Mouse (Mus musculus) MEL (cell line): ENCODE measurements around the gene Snx29. TPM values are rescaled to one million over a fixed set of nuclear protein-coding genes. Genes with fewer than 3 reads are reported as not detected.
"Not testable (repeated sequence)": the region's sequence is repeated elsewhere in the genome, so short reads cannot be mapped to it uniquely, and the experiment has no call there.

ENCODE experiments used
- DNase-seq: peaks from one replicate; pipeline ENCODE4 v3.0.0; 2011; ENCODE audit warnings: low read depth, low spot score
- H3K27ac ChIP-seq: 2 replicates; pipeline ENCODE4 v1.5.1; 2012; ENCODE audit warnings: low read depth, mild to moderate bottlenecking, control low read depth, low read length, moderate library complexity; ENCODE audit not compliant: control insufficient read depth
- H3K27me3 ChIP-seq, 2 experiments: fragments of 150-350 bp in 1 of 2; sonication (generic) in 1 of 2; 2 replicates each; pipeline ENCODE4 v1.6.1; 2012; ENCODE audit warnings: low read length in 2 of 2, mild to moderate bottlenecking in 2 of 2, improper control_type of control experiment in 1 of 2, moderate library complexity in 1 of 2; ENCODE audit not compliant: insufficient read depth in 2 of 2, control insufficient read depth in 1 of 2
- H3K36me3 ChIP-seq, 2 experiments: 2 replicates each; pipeline ENCODE4 v1.6.1; 2012 to 2014; ENCODE audit warnings: low read length in 2 of 2, improper control_type of control experiment in 1 of 2, inconsistent platforms in 1 of 2, mild to moderate bottlenecking in 1 of 2; ENCODE audit not compliant: insufficient read depth in 2 of 2, control insufficient read depth in 1 of 2
- H3K4me1 ChIP-seq, 2 experiments: fragments of 150-350 bp in 1 of 2; sonication (generic) in 1 of 2; 2 replicates each; pipeline ENCODE4 v1.6.1; 2012; ENCODE audit warnings: low read length in 2 of 2, improper control_type of control experiment in 1 of 2, mild to moderate bottlenecking in 1 of 2; ENCODE audit not compliant: insufficient read depth in 2 of 2, control insufficient read depth in 1 of 2
- H3K4me3 ChIP-seq, 2 experiments: fragments of 150-350 bp in 1 of 2; sonication (generic) in 1 of 2; 2 replicates each; pipeline ENCODE4 v1.5.1; 2012; ENCODE audit warnings: low read depth in 2 of 2, low read length in 2 of 2, mild to moderate bottlenecking in 2 of 2, moderate library complexity in 2 of 2, control low read depth in 1 of 2, improper control_type of control experiment in 1 of 2; ENCODE audit not compliant: control insufficient read depth in 1 of 2, insufficient read depth in 1 of 2
- H3K79me2 ChIP-seq: 2 replicates; pipeline ENCODE4 v1.6.1; 2012; ENCODE audit warnings: mild to moderate bottlenecking, low read length, moderate library complexity; ENCODE audit not compliant: control insufficient read depth, poor library complexity, insufficient read depth
- H3K9ac ChIP-seq: 2 replicates; pipeline ENCODE4 v1.6.1; 2012; ENCODE audit warnings: low read depth, mild to moderate bottlenecking, control low read depth, low read length, moderate library complexity; ENCODE audit not compliant: control insufficient read depth, poor library complexity, severe bottlenecking
- H3K9me3 ChIP-seq: fragments of 150-350 bp; sonication (generic); replicated peaks from 2 replicates; pipeline ENCODE4 v1.6.1; 2012; ENCODE audit warnings: mild to moderate bottlenecking, low read length, improper control_type of control experiment, moderate library complexity; ENCODE audit not compliant: insufficient read depth
- CHD1 ChIP-seq: IDR thresholded peaks from 2 replicates; pipeline ENCODE4 v1.6.1; 2012; ENCODE audit warnings: low read depth, mild to moderate bottlenecking, inconsistent platforms, low read length, improper control_type of control experiment
- ELF1 ChIP-seq: IDR thresholded peaks from 2 replicates; pipeline ENCODE4 v1.6.1; 2014; ENCODE audit warnings: low read depth, mild to moderate bottlenecking, inconsistent platforms, low read length, improper control_type of control experiment, moderate library complexity
- ETS1 ChIP-seq: IDR thresholded peaks from 2 replicates; pipeline ENCODE4 v1.6.1; 2012; ENCODE audit warnings: low read depth, mild to moderate bottlenecking, inconsistent platforms, low read length, improper control_type of control experiment, moderate library complexity
- GABPA ChIP-seq: IDR thresholded peaks from 2 replicates; pipeline ENCODE4 v1.6.1; 2012; ENCODE audit warnings: low read depth, mild to moderate bottlenecking, inconsistent platforms, low read length, improper control_type of control experiment, moderate library complexity
- GATA1 ChIP-seq: IDR thresholded peaks from 2 replicates; pipeline ENCODE4 v1.6.1; 2011; ENCODE audit warnings: low read depth, low read length, improper control_type of control experiment
- JUND ChIP-seq: IDR thresholded peaks from 2 replicates; pipeline ENCODE4 v1.6.1; 2011; ENCODE audit warnings: low read depth, mild to moderate bottlenecking, improper control_type of control experiment, low read length
- MAFK ChIP-seq: IDR thresholded peaks from 2 replicates; pipeline ENCODE4 v1.6.1; 2011; ENCODE audit warnings: low read depth, mild to moderate bottlenecking, low read length, improper control_type of control experiment, borderline replicate concordance
- MAX ChIP-seq: IDR thresholded peaks from 2 replicates; pipeline ENCODE4 v1.6.1; 2011; ENCODE audit warnings: low read length, improper control_type of control experiment
- MAZ ChIP-seq: IDR thresholded peaks from 2 replicates; pipeline ENCODE4 v1.6.1; 2012; ENCODE audit warnings: low read depth, mild to moderate bottlenecking, inconsistent platforms, low read length, improper control_type of control experiment
- MEF2A ChIP-seq: IDR thresholded peaks from 2 replicates; pipeline ENCODE4 v1.6.1; 2014; ENCODE audit warnings: low read depth, mild to moderate bottlenecking, inconsistent platforms, low read length, improper control_type of control experiment; ENCODE audit not compliant: poor library complexity, insufficient replicate concordance, severe bottlenecking; ENCODE audit errors: extremely low read depth
- MYB ChIP-seq: IDR thresholded peaks from 2 replicates; pipeline ENCODE4 v1.6.1; 2011; ENCODE audit warnings: mild to moderate bottlenecking, low read depth, low read length, improper control_type of control experiment
- NELFE ChIP-seq: IDR thresholded peaks from 2 replicates; pipeline ENCODE4 v1.6.1; 2011; ENCODE audit warnings: low read depth, low read length, improper control_type of control experiment
- POLR2AphosphoS5 ChIP-seq: IDR thresholded peaks from 2 replicates; pipeline ENCODE4 v1.6.1; 2012; ENCODE audit warnings: low read depth, borderline replicate concordance, mild to moderate bottlenecking, inconsistent platforms, low read length, moderate library complexity, mixed read lengths
- RCOR1 ChIP-seq: IDR thresholded peaks from 2 replicates; pipeline ENCODE4 v1.6.1; 2012; ENCODE audit warnings: low read depth, mild to moderate bottlenecking, inconsistent platforms, low read length, improper control_type of control experiment
- SIN3A ChIP-seq: IDR thresholded peaks from 2 replicates; pipeline ENCODE4 v1.6.1; 2012; ENCODE audit warnings: low read length, improper control_type of control experiment, inconsistent platforms
- SMC3 ChIP-seq: IDR thresholded peaks from 2 replicates; pipeline ENCODE4 v1.6.1; 2011; ENCODE audit warnings: low read depth, low read length, improper control_type of control experiment
- TAL1 ChIP-seq: IDR thresholded peaks from 2 replicates; pipeline ENCODE4 v1.6.1; 2012; ENCODE audit warnings: mild to moderate bottlenecking, inconsistent platforms, low read length, moderate library complexity, mixed read lengths
- USF2 ChIP-seq, 2 experiments: IDR thresholded peaks; 2 replicates each; pipeline ENCODE4 v1.6.1; 2011 to 2012; ENCODE audit warnings: improper control_type of control experiment in 2 of 2, low read length in 2 of 2, borderline replicate concordance in 1 of 2, inconsistent platforms in 1 of 2, low read depth in 1 of 2, mild to moderate bottlenecking in 1 of 2; ENCODE audit not compliant: insufficient read depth in 1 of 2
- ZC3H11A ChIP-seq: IDR thresholded peaks from 2 replicates; pipeline ENCODE4 v1.6.1; 2012; ENCODE audit warnings: low read depth, mild to moderate bottlenecking, inconsistent platforms, low read length, improper control_type of control experiment
- ZNF384 ChIP-seq: IDR thresholded peaks from 2 replicates; pipeline ENCODE4 v1.6.1; 2012; ENCODE audit warnings: low read depth, mild to moderate bottlenecking, inconsistent platforms, low read length, improper control_type of control experiment
- polyA plus RNA-seq, 2 experiments: library from polyadenylated mRNA; stranded (reverse) in 1 of 2; unstranded in 1 of 2; fragments of >175 nt in 1 of 2; fragments of >200 nt in 1 of 2; gene quantifications; 2 replicates each; pipeline versions ENCODE4 v1.2.1 to v1.2.4; 2012; ENCODE audit warnings: low replicate concordance in 2 of 2, low read depth in 1 of 2; ENCODE audit not compliant: insufficient read length in 2 of 2, insufficient read depth in 1 of 2, missing spikeins in 1 of 2
- total RNA-seq: library from RNA; depleted of rRNA; stranded (reverse); fragments of 300-350 nt; gene quantifications from 2 replicates; pipeline ENCODE4 v1.2.3, GENCODE M21; 2012

Snx29 gene
- total and polyA plus RNA-seq, 3 experiments: 0.72 to 0.73 TPM; not detected in 1

GRCm38 (mm10) chr16:11359173-11359572, 36.5 kb downstream of the Snx29 start:
- no peak for DNase-seq
- no peaks in the 10 kb centered on the region for H3K9me3 ChIP-seq
- H3K4me3 ChIP-seq: no peak overlapping the region

GRCm38 (mm10) chr16:11359919-11360318, 37.2 kb downstream of the Snx29 start:
- no peaks in the 10 kb centered on the region for H3K79me2 ChIP-seq
- H3K27me3 ChIP-seq: no peaks in the 10 kb centered on the region
- no peaks in the 10 kb centered on the region for H3K9me3 ChIP-seq
- TF ChIP-seq SMC3 (no peak), TAL1 (no peak), MAFK (no peak), SIN3A (no peak), ZNF384 (no peak), ETS1 (no peak), USF2 (IDR thresholded peaks at IDR 0.05; ENCODE audit: borderline replicate concordance in 1 of 2, insufficient read depth in 1 of 2, low read depth in 1 of 2, low read length in 2 of 2) (no peak), GABPA (no peak), NELFE (no peak), RCOR1 (no peak), CHD1 (no peak), MEF2A (no peak), ZC3H11A (no peak), ELF1 (no peak), GATA1 (no peak)
- no peak overlapping the region for H3K4me3 ChIP-seq
- DNase-seq: no peak
- no peaks in the 10 kb centered on the region for H3K36me3 ChIP-seq
- H3K9ac ChIP-seq: no peak overlapping the region
- H3K4me1 ChIP-seq: no peaks in the 10 kb centered on the region
- H3K27ac ChIP-seq: no peak overlapping the region

More at GRCm38 (mm10) chr16:11359173-11359572, 36.5 kb downstream of the Snx29 start:
- Histone ChIP-seq H3K36me3 (no peaks in the 10 kb centered on the region), H3K79me2 (no peaks in the 10 kb centered on the region), H3K4me1 (no peaks in the 10 kb centered on the region), H3K9ac (no peak overlapping the region), H3K27ac (no peak overlapping the region), H3K27me3 (no peaks in the 10 kb centered on the region)
- no peak for TF ChIP-seq MAZ
- TF ChIP-seq POLR2AphosphoS5: no peak
- no peak for TF ChIP-seq USF2 (IDR thresholded peaks at IDR 0.05; ENCODE audit: borderline replicate concordance in 1 of 2, insufficient read depth in 1 of 2, low read depth in 1 of 2, low read length in 2 of 2)
- TF ChIP-seq MAX: no peak
- TF ChIP-seq SMC3: no peak
- no peak for TF ChIP-seq MYB
- TF ChIP-seq JUND: no peak
- no peak for TF ChIP-seq ELF1
- TF ChIP-seq ZNF384: no peak

GRCm38 (mm10) chr16:11360576-11360975, 37.9 kb downstream of the Snx29 start:
- not testable (repeated sequence) for H3K4me1 ChIP-seq, DNase-seq, H3K36me3 ChIP-seq, H3K79me2 ChIP-seq, H3K9ac ChIP-seq, H3K27me3 ChIP-seq, H3K27ac ChIP-seq, H3K9me3 ChIP-seq, H3K4me3 ChIP-seq
